Mouse (Mus musculus) midbrain, embryonic 14.5 days (tissue): ENCODE data around the gene Irf9. TPM values are rescaled to one million over a fixed set of nuclear protein-coding genes. Genes with fewer than 3 reads are reported as not detected.

Experiments used
- ATAC-seq: fragments of 200-750 bp; cut with Nextera tagmentation; 2 replicates; pipeline ENCODE4 v1.8.0; 2017; ENCODE audit warnings: moderate number of reproducible peaks, moderate library complexity; ENCODE audit not compliant: low FRiP score, low TSS enrichment
- DNase-seq: peaks from one replicate; pipeline ENCODE4 v3.0.0-alpha.2; 2015
- H3K27ac ChIP-seq: fragments of 300-500 bp; sonication (generic); replicated peaks from 2 replicates; pipeline ENCODE4 v1.5.1; 2014; ENCODE audit warnings: mild to moderate bottlenecking, low read depth, low read length, moderate library complexity
- H3K27me3 ChIP-seq: fragments of 300-500 bp; sonication (generic); 2 replicates; pipeline ENCODE4 v1.6.1; 2014; ENCODE audit warnings: low read length, control low read depth, mixed read lengths; ENCODE audit not compliant: control insufficient read depth, insufficient read depth
- H3K36me3 ChIP-seq: fragments of 300-500 bp; sonication (generic); 2 replicates; pipeline ENCODE4 v1.6.1; 2014; ENCODE audit warnings: low read length, control low read depth; ENCODE audit not compliant: control insufficient read depth, insufficient read depth
- H3K4me1 ChIP-seq: fragments of 300-500 bp; sonication (generic); 2 replicates; pipeline ENCODE4 v1.6.1; 2014; ENCODE audit warnings: mild to moderate bottlenecking, antibody characterized with exemption, low read length, control low read depth; ENCODE audit not compliant: control insufficient read depth, insufficient read depth
- H3K4me2 ChIP-seq: fragments of 300-500 bp; sonication (generic); 2 replicates; pipeline ENCODE4 v1.6.1; 2014; ENCODE audit warnings: mild to moderate bottlenecking, low read length, moderate library complexity
- H3K4me3 ChIP-seq: fragments of 300-500 bp; sonication (generic); replicated peaks from 2 replicates; pipeline ENCODE4 v1.5.1; 2014; ENCODE audit warnings: low read depth, low read length
- H3K9ac ChIP-seq: fragments of 300-500 bp; sonication (generic); replicated peaks from 2 replicates; pipeline ENCODE4 v1.6.1; 2014; ENCODE audit warnings: mild to moderate bottlenecking, low read length, moderate library complexity
- H3K9me3 ChIP-seq: fragments of 300-500 bp; sonication (generic); 2 replicates; pipeline ENCODE4 v1.6.1; 2016; ENCODE audit warnings: low read length, control low read depth, mixed read lengths; ENCODE audit not compliant: control insufficient read depth
- WGBS: fragments of 180-500 bp; shearing (Covaris S2); extraction: QIAGEN DNeasy Blood & Tissue Kit; methylation state at CpG from one replicate; pipeline ENCODE4 v1.1.7; 2014; 5-methylcytosine and 5-hydroxymethylcytosine counted together
- polyA plus RNA-seq: library from polyadenylated mRNA; unstranded; fragments of >200 nt; fragmentation: Nextera tagmentation; extraction: Ambion mirVana; gene quantifications from 2 replicates; pipeline ENCODE4 v1.2.1, GENCODE M21; 2014

Irf9 gene
- 7.2 and 11.5 TPM in 2 replicates for polyA plus RNA-seq

DNA sequence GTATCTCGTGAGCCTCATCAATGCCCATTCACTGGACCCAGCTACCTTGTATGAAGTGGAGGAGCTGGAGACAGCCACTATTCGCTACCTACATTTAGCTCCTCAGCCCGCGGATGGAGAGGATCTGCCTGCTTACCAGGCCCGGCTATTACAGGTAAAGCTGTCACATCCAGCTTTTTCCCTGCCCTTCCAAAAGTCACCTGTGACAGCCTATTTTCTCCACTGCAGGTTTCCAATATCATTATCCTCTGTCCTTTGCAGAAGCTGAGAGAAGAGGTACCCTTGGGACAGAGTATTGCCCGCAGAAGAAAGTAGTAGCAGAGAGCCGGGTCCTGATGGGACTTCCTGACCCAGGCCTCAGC lies at the start of gene Irf9:
Gene Irf9, plus strand, starts transcription at position 301 of the 362 bp plus-strand sequence.
- Histone ChIP-seq H3K36me3 (peaks cover 89% of the 10 kb centered on the region), H3K4me2 (peak within 1 kb of the TSS; percentile 28), H3K27ac (no peak within 1 kb of the TSS), H3K9me3 (no peaks in the 10 kb centered on the region), H3K9ac (peak within 1 kb of the TSS; percentile 36; the same call in 1 of the 2 replicates), H3K4me3 (no peak within 1 kb of the TSS), H3K27me3 (no peaks in the 10 kb centered on the region), H3K4me1 (no peaks in the 10 kb centered on the region)
- no peak for DNase-seq
- ATAC-seq, result no peak
- WGBS, result 87% methylated on average over 7 of the region's 7 CpGs

- Histone ChIP-seq H3K9me3 (no peaks in the 10 kb centered on the region), H3K9ac (no peak overlapping the region), H3K36me3 (peaks cover 2% of the 10 kb centered on the region; the same call in 1 of the 2 replicates), H3K27me3 (no peaks in the 10 kb centered on the region), H3K4me1 (peaks cover 3% of the 10 kb centered on the region; the same call in 1 of the 2 replicates), H3K27ac (no peak overlapping the region), H3K4me3 (no peak overlapping the region), H3K4me2 (no peak overlapping the region)
- ATAC-seq (no peak), DNase-seq (no peak)
Observed at GRCm38 (mm10) chr14:55554635-55555034, 48.7 kb upstream of the Irf9 start.

DNA sequence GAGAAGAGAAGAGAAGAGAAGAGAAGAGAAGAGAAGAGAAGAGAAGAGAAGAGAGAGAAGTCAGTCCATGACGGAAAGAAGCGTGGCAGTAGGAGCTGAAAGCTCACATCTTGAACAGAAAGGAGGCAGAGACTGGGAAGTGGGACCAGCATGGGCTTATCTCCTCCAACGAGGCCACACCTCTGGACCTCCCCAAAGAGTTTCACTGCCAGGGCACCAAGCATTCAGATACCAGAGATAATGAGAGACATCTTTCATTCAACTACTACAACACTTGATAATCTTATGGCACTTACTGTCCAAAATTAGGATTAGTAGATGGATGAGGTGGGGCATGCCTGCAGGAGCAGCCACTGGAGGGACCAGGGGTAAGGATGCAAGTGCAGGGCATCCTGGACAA lies 47.6 kb upstream of the Irf9 start:
- Histone ChIP-seq H3K27ac (no peak overlapping the region), H3K4me2 (no peak overlapping the region), H3K36me3 (no peaks in the 10 kb centered on the region), H3K9ac (no peak overlapping the region), H3K4me1 (peaks cover 3% of the 10 kb centered on the region; the same call in 1 of the 2 replicates), H3K9me3 (no peaks in the 10 kb centered on the region), H3K27me3 (no peaks in the 10 kb centered on the region), H3K4me3 (no peak overlapping the region)
- DNase-seq (no peak), ATAC-seq (no peak)
- 75% methylated on average over 3 of the region's 3 CpGs for WGBS

GRCm38 (mm10) chr14:55557003-55557402 lies 46.4 kb upstream of the Irf9 start:
- no peak for ATAC-seq
- Histone ChIP-seq H3K9me3 (no peaks in the 10 kb centered on the region), H3K36me3 (no peaks in the 10 kb centered on the region), H3K27me3 (no peaks in the 10 kb centered on the region), H3K9ac (no peak overlapping the region), H3K4me2 (no peak overlapping the region), H3K4me1 (peaks cover 11% of the 10 kb centered on the region), H3K4me3 (no peak overlapping the region), H3K27ac (no peak overlapping the region)
- DNase-seq, result peak; percentile 83
- 29% methylated on average over 5 of the region's 5 CpGs for WGBS

- no peaks in the 10 kb centered on the region for H3K36me3 ChIP-seq
- H3K4me3 ChIP-seq, result no peak overlapping the region
- H3K4me1 ChIP-seq, result peaks cover 11% of the 10 kb centered on the region
- H3K27ac ChIP-seq, result no peak overlapping the region
- no peak for ATAC-seq
- H3K9ac ChIP-seq, result no peak overlapping the region
- H3K27me3 ChIP-seq, result no peaks in the 10 kb centered on the region
- no peaks in the 10 kb centered on the region for H3K9me3 ChIP-seq
- 89% methylated on average over 3 of the region's 3 CpGs for WGBS
- H3K4me2 ChIP-seq, result no peak overlapping the region
- no peak for DNase-seq
Observed at GRCm38 (mm10) chr14:55557587-55557986, 45.8 kb upstream of the Irf9 start.

- ATAC-seq (no peak), DNase-seq (no peak)
- Histone ChIP-seq H3K27me3 (no peaks in the 10 kb centered on the region), H3K36me3 (peaks cover 7% of the 10 kb centered on the region), H3K4me3 (peak overlapping the region; percentile 67), H3K4me1 (peaks cover 11% of the 10 kb centered on the region), H3K27ac (0 out of 2 replicates have a peak overlapping the region, but pooled peaks have one; percentile 98), H3K9ac (peak overlapping the region; percentile 75), H3K9me3 (no peaks in the 10 kb centered on the region), H3K4me2 (peak overlapping the region; percentile 89)
- WGBS, result 64% methylated on average over 6 of the region's 6 CpGs
Observed at GRCm38 (mm10) chr14:55558740-55559448, 44.5 kb upstream of the Irf9 start.

GRCm38 (mm10) chr14:55559799-55560201 lies 43.6 kb upstream of the Irf9 start, which contains the start of gene Dcaf11:
Gene Dcaf11 (plus strand): TSS chr14:55560006.
- under 1% methylated on average over 27 of the region's 27 CpGs for WGBS
- Histone ChIP-seq H3K9me3 (no peaks in the 10 kb centered on the region), H3K4me2 (peak within 1 kb of the TSS; percentile 89), H3K27ac (peak within 1 kb of the TSS; percentile 98), H3K36me3 (peaks cover 15% of the 10 kb centered on the region), H3K4me1 (peaks cover 11% of the 10 kb centered on the region), H3K4me3 (peak within 1 kb of the TSS; percentile 67), H3K27me3 (no peaks in the 10 kb centered on the region), H3K9ac (peak within 1 kb of the TSS; percentile 75)
- ATAC-seq (peak; percentile 82), DNase-seq (peak; percentile 97)

- Histone ChIP-seq H3K27me3 (no peaks in the 10 kb centered on the region), H3K4me2 (peak within 1 kb of the TSS; percentile 89), H3K4me3 (peak within 1 kb of the TSS; percentile 67), H3K4me1 (peaks cover 11% of the 10 kb centered on the region), H3K9ac (peak within 1 kb of the TSS; percentile 75), H3K27ac (peak within 1 kb of the TSS; percentile 98), H3K9me3 (no peaks in the 10 kb centered on the region), H3K36me3 (peaks cover 22% of the 10 kb centered on the region)
- under 1% methylated on average over 51 of the region's 51 CpGs for WGBS
- ATAC-seq, result peak; percentile 97
- DNase-seq, result peak; percentile 99
Observed at GRCm38 (mm10) chr14:55560202-55561073, 42.9 kb upstream of the Irf9 start, which contains the start of gene A730061H03Rik. Gene A730061H03Rik (minus strand): TSS chr14:55560406.
